Mouse (Mus musculus) liver, adult 2 months (tissue): ENCODE data around the gene Atg16l1.

Experiments
- CTCF ChIP-seq: fragments of 200-500 bp; IDR thresholded peaks from 2 replicates; pipeline ENCODE4 v1.5.1; 2011; ENCODE audit warnings: low read depth, low read length, control low read depth
- POLR2A ChIP-seq: fragments of 200-500 bp; IDR thresholded peaks from 2 replicates; pipeline ENCODE4 v1.6.1; 2011; ENCODE audit warnings: low read length, control low read depth; ENCODE audit not compliant: insufficient read depth; ENCODE audit errors: extremely low read depth

DNA sequence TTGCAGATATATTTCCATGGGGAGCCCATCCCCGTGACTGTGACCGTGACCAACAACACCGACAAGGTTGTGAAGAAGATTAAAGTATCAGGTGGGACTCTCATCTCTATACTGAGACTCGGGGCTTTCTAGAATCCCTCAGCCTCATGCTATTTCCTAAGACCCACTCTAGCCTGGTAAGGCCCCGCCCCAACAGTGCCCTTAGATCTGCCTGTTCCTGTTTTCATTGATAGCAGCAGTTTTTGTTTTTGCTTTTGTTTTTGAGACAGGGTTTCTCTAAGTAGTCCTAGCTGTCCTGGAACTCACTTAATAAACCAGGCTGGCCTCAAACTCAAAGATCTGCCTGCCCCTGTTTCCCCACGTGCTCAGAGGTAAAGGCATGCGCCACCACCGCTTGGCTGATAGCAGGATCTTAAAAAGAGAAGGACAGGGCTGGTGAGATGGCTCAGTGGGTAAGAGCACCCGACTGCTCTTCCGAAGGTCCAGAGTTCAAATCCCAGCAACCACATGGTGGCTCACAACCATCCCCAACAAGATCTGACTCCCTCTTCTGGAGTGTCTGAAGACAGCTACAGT, 68.8 kb downstream of the Atg16l1 start:
- no peak for TF ChIP-seq CTCF
- no peak for TF ChIP-seq POLR2A
